Mouse (Mus musculus) lung, postnatal 0 days (tissue): ENCODE data around the gene Fam168a.

ENCODE experiments used
- CTCF ChIP-seq: IDR thresholded peaks from 2 replicates; pipeline ENCODE4 v1.5.1; 2016; ENCODE audit warnings: antibody characterized with exemption, mild to moderate bottlenecking
- EP300 ChIP-seq: IDR thresholded peaks from 2 replicates; pipeline ENCODE4 v1.6.1; 2016; ENCODE audit warnings: antibody characterized with exemption, mild to moderate bottlenecking, control low read depth

DNA sequence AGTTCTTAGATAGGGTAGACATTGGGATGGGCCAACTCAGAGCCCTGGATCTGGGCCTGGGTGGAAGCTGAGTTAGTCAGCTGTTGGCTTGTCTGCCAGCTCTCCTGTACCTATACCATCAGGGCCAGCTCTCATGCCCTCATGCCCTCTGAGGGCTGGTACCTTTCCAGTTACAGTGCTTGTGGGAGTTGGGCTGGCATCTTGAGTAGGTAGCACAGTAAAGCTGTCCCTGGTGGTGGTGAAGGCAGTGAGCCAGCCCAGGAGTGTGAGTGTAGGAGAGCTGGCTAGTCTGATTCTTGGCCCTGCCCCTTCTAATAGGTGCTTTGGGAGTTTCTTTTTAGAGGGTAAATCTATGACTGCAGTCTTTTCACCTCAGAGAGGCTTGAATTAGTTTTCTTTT is 56.3 kb downstream of the Fam168a start:
- TF ChIP-seq CTCF = no peak
- TF ChIP-seq EP300 = no peak
